Mouse (Mus musculus) heart, postnatal 25 days (tissue): ENCODE data around the gene Mapre3. TPM values are rescaled to one million over a fixed set of nuclear protein-coding genes. Genes with fewer than 3 reads are reported as not detected.

ENCODE experiments used
- DNase-seq: peaks from one replicate; pipeline ENCODE4 v3.0.0; 2022; ENCODE audit warnings: low spot score
- intact Hi-C: fragments of 180-260 bp; cut with DNase I; formaldehyde crosslinking; loops from one replicate; pipeline ENCODE4 v1.15.1; 2025
- total RNA-seq, 2 experiments: library from RNA; stranded (reverse); gene quantifications; 2 replicates each; pipeline ENCODE4 v1.2.3; 2021

The Mapre3 gene
- total RNA-seq, 2 experiments from 2014 or later = 31.1 to 32.4 TPM

DNA sequence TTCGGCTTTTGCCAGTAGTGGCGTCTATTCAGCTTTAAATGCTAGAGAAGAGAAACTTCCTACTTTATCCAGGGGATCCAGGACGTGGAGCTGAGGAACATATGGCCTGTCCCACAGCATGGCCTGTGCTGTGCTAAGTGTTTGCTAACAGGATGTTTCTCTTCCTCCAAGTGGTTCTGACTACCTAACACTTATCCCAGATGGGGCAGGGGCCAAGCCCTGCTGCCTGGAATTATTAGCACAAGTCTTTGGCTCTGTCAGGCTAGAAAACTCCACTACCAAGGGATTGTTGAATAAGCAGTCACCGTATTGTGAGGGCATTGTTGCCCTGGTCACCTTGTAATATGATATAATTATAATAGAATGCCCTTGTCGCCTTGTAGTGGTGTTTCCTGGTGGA lies 8.2 kb downstream of the Mapre3 start:
- DNase-seq = no peak
- intact Hi-C loops = no loop called here

DNA sequence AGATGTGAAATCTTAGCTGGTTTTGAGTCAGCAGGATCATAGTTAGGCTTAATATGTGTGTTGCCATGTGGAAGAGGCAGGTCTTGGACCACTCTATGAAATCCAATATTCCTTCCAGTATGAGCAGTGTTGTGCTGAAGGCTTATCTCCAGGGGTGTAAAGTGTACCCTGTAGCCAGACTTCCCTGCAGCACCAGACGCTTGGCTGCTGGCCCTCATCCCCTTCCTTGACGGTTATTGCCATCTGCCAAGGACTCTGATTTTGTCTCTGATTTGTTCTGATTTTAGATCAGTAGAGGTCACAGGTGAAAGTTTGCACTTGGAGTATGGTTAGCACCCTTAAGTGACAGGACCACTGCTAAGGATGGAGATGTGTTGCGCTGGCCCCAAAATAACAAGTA lies 8.7 kb downstream of the Mapre3 start:
- DNase-seq = no peak
- intact Hi-C loops = no loop called here

DNA sequence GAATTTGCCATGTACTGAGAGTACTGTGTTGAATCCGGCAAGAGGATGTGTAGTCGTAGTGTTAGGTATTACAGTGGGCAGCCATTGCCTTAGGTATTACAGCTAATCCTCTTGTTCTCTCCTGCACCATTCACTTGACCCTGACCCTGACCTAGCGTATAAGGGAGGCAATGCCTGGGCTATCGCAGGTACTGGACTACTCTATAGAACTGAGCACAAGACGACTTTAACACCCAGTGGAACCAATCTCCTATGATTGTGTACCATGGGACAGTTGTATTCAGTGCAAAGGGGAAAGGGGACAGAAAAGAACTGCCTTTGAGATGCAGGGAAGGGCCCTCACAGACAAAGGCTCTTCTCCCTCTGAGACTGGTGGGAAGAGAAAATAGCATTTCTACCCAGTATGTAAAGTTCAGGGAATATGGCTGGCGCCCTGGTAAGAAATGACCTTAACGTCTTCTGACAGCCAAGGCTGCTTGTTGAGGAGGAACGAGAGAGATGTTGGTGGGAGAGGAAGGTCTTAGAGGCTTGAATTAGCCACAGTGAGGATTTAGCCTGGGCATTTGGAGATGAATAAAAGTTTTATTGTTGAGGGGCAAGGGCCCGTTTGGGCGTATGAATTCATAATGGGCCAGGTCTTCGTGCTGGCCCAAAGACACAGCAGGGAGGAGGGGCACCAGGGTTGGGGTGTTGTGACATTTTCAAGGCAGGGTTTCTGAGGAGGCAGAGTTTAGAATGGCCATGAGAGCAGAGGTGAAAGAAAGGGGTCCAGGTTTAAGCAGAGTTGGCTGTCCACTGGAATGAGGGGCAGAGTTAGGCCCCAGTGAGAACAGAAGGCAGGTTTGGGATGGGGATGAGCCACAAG lies 9.9 kb downstream of the Mapre3 start:
- intact Hi-C loops = no loop called here
- no peak for DNase-seq

DNA sequence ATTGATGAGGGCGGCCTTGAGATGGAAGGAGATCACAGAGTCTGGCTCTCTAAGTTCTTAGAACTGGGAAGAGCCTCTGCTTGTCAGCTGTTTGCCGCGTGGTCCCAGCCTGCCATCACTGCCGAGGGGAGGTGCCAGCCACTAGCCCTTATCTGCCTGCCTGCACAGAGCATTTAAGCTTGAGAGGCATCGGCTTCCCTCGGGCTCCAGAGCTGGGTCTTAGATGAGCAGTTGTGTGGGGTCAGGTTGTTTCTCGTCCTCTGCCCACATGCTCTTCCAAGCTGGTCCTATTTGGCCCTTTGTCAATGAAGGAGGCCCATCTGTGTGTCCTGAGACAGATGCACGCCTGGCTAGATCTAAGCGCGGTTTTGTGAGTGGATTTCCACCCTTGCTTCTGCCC lies 10.7 kb downstream of the Mapre3 start:
- intact Hi-C loops = no loop called here
- DNase-seq = no peak

DNA sequence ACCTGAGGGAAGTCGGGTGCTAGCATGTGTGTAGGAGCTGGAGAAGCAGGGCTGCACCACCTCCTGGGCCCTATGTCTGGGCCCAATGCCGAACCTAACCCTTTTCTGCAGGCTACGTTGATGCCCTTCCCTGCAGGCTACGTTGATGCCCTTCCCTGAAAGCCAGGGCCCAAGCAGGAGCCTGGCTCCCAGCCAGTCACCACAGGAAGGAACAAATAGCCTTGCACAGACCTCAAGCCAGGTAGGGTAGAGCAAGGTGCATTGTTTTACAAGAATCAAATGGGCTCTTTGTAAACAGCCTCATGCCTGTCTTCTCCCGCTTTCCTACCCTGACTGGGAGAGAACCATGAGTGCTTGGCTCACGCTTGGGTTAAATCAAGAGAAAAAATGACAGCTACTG lies 11.4 kb downstream of the Mapre3 start:
- no peak for DNase-seq
- intact Hi-C loops = no loop called here

DNA sequence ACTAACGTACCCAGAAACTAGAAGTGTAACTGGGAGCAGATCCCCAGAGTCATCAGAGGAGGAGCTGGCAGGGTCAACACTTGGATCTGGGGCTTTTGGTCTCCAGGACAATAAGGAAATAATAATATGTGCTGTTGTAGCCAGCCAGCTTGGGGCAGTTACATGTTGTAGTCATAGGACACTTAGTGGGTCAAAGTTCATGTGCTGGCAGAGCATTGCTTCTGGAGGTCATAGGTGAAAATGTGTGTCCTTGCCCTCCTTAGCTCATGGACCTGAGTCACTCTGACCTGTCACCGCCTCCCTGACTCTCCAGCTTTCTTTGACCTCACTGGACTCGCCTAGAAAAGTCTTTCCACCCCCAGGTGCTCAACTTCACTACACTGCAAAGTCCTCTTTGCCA lies 19.0 kb downstream of the Mapre3 start:
- DNase-seq = no peak
- intact Hi-C loops = no loop called here

DNA sequence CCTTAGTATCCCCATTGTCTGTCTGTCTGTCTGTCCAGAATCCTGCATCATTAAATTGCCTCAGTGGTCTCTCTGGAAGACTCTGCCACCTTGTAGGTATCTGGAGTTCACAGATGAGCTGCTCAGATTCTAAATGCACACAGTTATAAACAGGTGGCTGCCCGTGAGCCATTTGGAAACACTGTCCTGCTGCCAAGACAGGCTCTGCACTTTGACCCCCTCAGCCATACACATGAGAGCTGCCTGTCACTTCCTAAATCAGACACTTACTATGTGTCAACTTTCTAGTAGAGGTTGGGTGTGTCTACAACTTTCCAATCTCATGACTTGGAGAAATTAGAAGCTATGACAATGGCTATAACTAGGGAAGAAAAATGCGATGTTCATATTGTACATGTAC lies 25.3 kb downstream of the Mapre3 start:
- DNase-seq = no peak
- intact Hi-C loops = no loop called here

DNA sequence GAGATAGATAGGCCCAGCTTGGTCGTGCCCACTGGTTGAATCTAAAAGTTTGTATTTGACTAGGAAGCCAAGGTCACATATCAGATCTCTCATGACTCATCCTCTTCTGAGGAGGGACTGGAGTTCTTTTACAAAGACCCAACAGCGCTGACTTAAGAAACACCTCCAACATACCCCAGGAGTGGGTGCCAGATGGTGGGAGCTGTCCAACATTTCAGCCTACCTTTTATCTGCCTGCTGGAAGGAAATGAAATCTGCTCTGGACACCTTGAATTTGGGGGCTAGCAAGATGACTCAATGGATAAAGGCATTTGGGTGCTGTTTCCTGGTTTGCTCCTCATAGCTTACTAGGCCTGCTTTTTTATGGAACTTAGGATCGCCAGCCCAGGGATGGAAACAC lies 27.5 kb downstream of the Mapre3 start:
- no peak for DNase-seq
- intact Hi-C loops = no loop called here

DNA sequence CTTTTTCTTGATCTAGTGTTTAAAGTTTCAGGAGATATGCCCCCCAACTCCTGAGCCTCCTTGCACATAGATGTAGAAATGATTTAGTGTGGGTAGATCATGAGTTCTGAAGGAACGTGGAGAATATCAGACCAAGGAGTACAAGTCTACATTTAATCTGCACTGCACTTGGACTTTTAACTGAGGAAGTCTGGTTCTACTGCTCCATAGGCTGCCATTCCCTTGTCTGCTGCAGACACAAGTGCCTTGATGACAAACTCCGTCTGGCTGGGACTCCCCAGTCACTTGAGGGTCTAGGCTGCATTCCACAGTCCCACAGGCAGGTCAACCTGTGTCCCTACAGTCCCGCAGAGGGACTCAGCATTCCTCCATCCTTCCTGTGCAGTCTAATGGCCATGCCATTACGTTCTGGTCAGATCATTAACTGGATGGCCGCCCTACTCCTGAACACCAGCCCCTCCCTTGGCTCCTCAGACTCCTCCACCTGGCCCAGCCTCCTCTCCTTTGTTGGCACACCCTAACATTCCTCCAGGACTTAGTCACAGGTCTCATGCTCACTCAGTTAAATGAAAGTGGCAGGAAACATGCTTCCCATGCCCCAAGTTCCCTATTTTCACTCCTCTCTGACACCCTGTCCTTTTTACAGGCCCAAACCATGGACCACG lies 35.6 kb downstream of the Mapre3 start:
- DNase-seq = no peak
- intact Hi-C loops = no loop called here

DNA sequence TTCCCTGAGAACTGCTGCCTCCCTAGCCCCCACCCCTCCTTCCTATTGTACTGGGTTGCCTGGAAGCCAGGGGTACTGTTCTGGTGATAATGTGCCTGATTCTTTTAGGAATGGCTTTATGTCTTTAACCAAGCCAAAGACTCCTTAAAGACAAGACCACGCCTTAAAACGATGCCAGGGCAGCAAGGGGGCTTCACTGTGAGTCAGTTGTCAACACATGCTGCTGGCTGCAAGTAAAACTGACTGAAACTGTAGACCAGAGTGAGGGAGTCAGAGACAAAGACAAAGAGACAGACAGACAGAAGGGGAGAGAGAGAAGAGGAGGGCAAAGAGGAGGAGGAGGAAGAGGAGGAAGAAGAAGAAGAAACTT lies 36.1 kb downstream of the Mapre3 start:
- intact Hi-C loops = no loop called here
- no peak for DNase-seq

DNA sequence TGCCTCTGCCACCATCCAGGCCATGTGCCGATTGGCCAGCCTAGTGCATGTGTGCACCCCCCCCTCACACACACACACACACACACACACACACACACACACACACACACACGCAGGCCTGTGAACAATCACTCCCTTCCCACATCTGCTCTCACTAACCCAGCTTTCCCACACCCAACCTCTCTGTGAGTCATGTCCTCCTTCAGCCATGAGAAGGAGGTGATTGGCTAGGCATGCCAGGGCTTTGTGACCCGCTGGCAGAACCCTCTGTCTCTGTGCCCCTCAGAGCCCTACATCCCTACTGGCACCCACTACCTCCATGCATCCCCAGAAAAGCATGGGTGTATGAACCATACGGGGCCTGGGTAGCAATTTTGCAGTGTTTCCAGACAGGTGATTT lies 39.1 kb downstream of the Mapre3 start:
- intact Hi-C loops = no loop called here
- DNase-seq = no peak

DNA sequence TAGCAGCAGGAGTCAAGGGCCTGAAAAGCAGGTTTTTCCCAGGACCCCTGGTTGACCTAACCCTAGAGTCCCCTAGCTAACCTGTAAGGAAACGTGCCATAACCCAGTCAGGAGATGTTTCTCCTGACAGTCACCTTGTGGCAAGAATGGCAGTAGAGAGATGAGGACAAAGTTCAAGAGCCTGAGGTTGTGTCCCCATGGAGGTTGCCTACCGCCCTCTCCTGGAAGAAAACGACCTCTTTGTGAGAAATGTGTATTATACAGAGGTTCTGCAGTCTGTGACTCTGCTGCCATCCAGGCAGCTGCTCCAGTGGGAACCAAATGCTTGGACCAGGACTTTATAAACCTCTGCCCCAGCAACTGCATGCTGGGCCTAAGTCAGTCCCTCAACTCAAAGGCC lies 41.2 kb downstream of the Mapre3 start:
- no peak for DNase-seq
- intact Hi-C loops = loop anchor here (5.0 kb wide), 1 partner anchor 48 kb away; no protein-coding TSS in a partner anchor

DNA sequence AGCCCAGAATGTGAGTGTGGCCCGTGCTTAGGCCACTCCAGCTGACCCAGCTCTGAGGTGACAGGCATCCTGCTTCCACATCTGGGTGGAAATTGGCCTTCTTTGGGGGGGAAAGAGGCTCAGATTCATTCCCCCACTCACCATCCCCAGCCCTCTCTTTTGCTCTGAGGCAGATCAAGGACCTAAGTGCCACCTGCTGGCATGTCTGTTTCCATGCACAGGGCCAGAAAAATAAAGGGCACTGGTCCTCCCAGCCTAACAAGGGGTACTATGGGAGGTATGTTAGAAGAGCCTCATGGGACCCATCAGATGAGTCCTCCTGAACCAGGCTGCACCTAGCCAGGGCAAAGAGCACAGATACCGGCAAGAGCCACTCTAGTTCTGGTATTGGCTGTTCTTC lies 41.7 kb downstream of the Mapre3 start:
- DNase-seq = no peak
- intact Hi-C loops = loop anchor here (5.0 kb wide), 1 partner anchor 49 kb away; no protein-coding TSS in a partner anchor

DNA sequence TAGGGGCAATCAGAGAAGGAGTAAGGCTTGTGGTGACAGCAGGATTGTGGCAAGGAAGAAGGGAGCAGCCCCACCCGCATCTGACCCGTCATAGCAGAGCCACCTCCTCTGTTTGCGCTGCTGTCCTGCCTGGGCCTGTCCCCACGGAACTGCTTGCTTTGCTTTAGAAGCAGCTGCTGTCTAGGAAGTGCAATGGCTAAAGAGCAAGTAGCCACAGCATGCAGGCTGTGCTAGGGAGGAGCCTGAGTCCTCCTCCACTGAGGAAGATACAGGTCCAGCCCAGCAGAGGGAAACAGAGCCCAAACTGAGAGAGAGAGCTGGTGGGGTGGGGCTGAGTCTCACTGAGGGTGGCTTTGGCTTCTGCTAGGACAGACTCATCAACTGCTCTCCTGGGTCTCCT lies 49.4 kb downstream of the Mapre3 start:
- intact Hi-C loops = no loop called here
- no peak for DNase-seq

DNA sequence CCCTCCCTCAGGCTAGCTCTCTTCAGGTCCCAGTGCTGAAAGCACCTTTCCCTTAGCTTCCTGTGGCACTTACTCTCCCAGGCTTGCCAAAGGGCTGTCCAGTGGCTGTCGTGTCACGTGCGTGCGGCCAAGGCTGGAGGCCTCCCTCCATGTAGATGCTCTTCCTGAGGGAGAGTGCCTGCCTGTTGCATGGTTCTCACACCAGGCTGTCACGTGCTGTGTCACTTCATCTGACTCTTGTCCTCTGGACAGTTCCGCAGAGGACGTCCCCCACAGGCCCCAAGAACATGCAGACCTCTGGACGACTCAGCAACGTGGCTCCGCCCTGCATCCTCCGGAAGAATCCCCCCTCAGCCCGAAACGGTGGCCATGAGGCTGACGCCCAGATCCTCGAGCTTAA lies 49.9 kb downstream of the Mapre3 start:
- DNase-seq = no peak
- intact Hi-C loops = no loop called here

DNA sequence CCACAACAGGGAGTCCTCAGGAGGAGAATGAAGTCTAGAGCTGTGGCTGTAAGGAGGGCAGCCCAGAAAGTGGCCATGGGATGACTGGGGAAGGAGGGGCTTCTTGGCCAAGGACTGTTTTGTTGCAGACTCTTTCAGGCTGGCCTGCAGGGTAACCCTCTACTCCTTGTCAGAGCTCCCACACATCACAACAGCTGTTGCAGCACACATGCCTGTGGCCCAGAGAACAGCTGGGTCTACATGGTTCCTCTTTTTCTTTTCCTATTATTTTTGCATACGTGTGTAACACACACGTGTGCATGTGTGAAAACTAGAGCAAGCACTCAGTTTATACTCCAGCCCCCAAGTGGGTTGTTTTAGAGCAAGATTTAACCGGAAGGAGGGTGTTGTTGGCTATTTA lies 52.4 kb downstream of the Mapre3 start:
- intact Hi-C loops = loop anchor here (5.0 kb wide), 1 partner anchor 50 kb away; no protein-coding TSS in a partner anchor
- no peak for DNase-seq

DNA sequence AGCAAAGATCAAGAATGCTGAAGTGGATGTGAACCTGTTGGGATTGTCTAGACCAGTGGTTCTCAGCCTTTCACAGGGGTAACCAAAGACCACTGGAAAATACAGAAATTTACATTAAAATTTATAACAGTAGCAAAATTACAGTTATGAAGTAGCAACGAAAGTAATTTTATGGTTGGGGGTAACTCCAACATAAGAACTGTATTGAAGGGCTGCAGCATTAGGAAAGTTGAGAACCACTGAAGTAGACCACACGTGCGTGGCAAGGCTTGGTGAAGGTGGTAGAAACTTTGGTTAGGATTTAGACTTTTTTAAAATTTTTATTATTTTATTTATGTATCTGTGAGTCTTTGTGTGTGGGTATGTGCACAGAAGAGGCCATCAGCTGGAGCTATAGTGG lies 53.3 kb downstream of the Mapre3 start, which contains the start of gene Tmem214:
TSS of gene Tmem214 (plus strand) at position 301 of the 400 bp plus-strand sequence.
- intact Hi-C loops = loop anchor here (2.0 to 5.0 kb wide), 2 partner anchors 45 to 50 kb away; partner anchors contain the start of gene Emilin1
- DNase-seq = no peak

DNA sequence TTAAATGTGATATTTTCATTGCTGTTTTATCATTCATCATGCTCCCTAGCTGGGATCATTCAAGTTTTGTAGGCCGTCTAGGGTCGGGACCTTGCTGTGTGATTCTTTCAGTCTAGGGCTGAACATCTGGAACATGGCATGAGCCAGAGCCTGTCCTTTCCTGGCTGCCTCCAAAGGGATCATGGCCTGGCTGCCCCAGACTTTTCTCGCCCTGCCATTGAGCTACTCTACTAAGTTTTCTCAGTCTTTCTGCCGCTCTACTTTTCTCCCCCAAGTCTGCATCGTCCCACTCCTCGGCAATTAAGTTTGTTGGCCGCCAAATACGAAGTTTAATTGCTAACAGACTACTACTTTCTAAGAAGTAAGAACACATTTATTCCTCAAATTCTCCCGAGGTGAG lies 54.5 kb downstream of the Mapre3 start:
- intact Hi-C loops = loop anchor here (2.0 to 5.0 kb wide), 2 partner anchors 44 to 52 kb away; partner anchors contain the start of gene Emilin1
- DNase-seq = no peak

DNA sequence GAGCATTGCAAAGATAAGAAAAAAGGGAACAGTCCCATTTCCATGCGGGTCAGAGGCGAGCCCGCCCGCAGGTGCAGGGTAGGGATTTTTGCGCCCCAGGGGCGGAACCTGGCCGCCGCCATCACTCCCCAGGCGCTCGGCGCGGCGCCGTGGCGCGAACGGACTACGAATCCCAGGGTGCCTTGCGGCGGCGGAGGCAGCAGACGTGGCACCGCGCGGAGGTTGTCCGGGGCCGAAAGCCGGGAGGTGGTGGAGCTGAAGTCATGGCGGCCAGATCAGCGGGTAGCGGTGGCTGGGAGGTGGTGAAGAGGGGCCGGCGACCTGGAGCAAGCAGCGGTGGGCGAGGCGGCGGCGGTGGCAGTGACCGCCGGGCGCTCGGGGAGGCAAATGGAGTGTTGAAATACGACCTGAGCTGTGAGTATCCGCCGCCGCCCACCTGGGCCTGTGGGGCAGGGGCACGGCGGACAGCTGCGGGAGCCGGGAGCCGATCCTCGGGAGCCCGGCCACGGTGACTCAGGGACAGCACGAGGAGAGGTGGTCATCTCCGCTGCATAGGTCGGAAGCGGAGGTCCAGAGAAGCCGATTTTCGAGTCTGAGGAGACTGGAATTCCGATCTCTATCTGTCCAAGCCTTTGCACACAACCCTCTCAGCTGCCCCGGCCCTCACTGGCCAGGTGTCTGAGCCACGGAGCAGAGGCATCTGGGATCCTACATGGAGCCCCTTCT lies 55.1 kb downstream of the Mapre3 start:
- DNase-seq = peak; percentile 83
- intact Hi-C loops = loop anchor here (1.0 to 5.0 kb wide), 3 partner anchors 19 to 52 kb away; partner anchors contain the start of genes Agbl5 and Emilin1

DNA sequence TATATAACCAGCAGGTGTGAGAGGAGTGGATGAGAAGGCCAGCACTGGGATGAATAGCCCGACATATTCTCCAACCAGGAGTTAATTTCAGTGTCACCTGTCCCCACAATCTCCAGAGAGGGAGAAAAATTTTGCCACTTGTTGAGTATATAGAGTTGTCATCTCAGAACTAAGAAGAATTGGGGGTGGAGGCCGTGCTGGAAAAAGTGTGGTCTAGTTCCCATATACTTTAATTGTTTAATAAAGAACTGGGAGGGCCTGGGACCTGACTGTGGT lies 55.6 kb downstream of the Mapre3 start:
- no peak for DNase-seq
- intact Hi-C loops = loop anchor here (1.0 kb wide), 1 partner anchor 18 kb away; the partner anchor contains the start of gene Agbl5

DNA sequence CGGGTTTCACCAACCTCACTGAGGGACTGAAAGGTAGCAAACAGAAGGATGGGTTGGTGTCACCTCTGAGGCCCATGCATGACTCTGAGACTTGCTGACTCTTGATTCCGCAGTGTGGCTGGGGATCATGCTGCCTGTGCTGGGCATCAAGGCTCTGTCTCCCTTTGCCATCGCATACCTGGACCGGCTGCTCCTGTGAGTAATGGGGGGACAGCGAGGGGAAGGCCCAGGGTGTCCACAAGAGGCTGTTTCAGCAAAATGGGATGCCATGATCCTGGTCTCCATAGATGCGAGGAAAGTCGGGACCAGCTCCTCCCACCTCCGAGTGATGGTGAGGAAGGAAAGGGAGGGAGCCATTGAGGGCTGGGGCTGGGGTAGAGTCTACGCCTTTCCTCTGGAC lies 58.1 kb downstream of the Mapre3 start:
- intact Hi-C loops = no loop called here
- no peak for DNase-seq
